Mouse (Mus musculus) neutrophil, adult 5-6 weeks (primary cell): ENCODE data around the gene Fuca1. TPM values are rescaled to one million over a fixed set of nuclear protein-coding genes. Genes with fewer than 3 reads are reported as not detected.
A peak's percentile ranks its signal among the peaks of the same experiment; 100 is the strongest.
"Not testable (repeated sequence)": the region's sequence is repeated elsewhere in the genome, so short reads cannot be mapped to it uniquely, and the experiment has no call there.

ENCODE experiments used
- ATAC-seq: fragments of 151-379, 151-347 bp; 2 replicates; pipeline ENCODE4 v1.8.0; 2017; ENCODE audit warnings: mild to moderate bottlenecking, moderate TSS enrichment; ENCODE audit not compliant: insufficient number of reproducible peaks, poor library complexity, low FRiP score, severe bottlenecking; ENCODE audit errors: extremely low read depth
- total RNA-seq: library from RNA; stranded (forward); fragments of 200-1000 nt; gene quantifications from 2 replicates; pipeline ENCODE4 v1.2.3, GENCODE M21; 2017

Fuca1 gene
- total RNA-seq, 1 experiment from 2014 or later = 366 TPM

GRCm38 (mm10) chr4:135913433-135913832, 7.1 kb upstream of the Fuca1 start:
- ATAC-seq = no peak

DNA sequence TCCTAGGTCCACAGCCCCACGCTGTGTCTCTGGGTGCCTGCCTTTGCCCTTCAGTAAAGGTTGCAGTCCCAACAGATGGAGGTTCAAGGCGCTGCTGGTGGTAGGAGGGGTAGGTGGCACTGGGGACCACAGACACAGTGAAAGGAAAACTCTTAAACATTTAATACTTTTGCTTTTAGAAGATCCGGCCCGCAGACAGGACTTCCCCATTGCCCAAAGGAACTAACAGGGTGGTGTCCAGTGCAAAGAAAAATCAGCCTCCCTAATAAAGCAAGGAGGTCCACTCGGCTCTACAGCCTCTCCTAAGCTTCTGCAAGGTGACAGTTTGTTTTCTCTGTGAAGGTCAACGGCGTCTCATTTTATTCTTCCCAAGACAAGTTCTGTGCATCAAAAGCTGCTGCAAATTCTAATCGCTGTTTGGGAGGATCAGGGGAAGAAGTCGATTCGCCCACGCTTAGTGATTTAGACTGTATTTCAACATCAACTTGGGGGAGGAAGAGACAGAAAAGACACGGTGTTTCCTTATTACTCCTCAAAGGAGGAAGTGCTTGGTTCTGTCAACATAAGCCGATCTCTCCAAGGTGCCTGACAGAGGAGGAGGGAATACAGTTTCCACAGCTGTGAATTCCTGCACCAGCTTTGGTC, 1.8 kb upstream of the Fuca1 start:
- peak; percentile 27; the same call in 1 of the 2 replicates for ATAC-seq

GRCm38 (mm10) chr4:135919280-135919639, 1.3 kb upstream of the Fuca1 start:
- ATAC-seq = no peak

DNA sequence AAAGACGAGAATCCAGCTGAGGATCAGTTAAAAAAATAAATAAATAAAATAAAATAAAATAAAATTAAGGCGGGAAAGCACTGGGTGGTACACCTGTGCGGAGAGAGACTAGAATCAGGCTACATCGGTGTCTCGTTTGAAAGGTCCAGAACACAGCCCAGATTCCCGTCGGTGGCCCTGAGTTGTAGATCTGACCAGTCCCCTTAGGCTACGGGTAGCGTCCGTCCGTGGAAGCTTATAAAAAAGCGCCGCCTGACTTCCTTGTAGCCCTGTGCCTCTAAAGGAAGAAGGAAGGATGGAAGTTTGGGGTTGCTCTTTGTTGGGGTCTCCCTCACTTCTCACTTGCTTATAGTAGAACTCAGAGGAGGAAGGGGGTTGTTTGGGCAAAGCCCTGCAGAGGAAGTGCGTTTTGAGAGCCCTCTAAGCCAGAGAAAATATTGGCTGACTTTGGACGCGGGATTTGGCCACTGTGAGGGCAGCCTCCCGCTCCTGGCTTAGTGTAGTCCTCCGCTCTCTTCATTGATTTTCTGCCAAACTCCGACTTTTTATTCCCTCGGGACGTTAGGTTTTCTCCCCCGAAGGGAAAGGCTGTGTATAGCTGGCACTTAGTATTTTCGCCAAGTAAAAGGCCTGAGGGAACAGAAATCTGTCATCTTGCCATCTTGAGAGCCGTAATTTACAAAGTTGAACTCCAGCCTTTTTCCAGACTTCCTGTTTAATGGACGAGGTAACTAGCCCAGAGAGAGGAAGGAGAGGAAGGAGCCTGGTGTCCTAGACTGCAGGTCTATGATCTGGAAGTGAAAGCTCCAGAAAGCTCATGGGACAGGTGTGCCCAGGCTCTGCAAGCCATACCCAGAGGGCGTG, 954 bp downstream of the Fuca1 start:
- ATAC-seq = no peak

DNA sequence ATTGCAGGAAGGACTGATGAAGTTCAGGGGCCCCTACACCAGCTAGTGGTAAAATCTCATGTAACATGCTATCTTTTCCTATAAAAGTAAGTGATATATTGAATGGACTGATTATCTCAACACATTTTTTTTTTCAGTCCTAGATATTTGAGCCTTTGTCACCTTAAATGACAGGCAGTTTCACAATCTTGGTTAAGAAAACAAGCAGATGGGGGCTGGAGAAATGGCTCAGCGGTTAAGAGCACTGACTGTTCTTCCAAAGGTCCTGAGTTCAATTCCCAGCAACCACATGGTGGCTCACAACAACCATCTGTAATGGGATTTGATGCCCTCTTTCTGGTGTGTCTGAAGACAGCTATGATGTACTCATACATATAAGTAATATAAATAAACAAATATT, 1.7 kb downstream of the Fuca1 start:
- ATAC-seq = no peak

DNA sequence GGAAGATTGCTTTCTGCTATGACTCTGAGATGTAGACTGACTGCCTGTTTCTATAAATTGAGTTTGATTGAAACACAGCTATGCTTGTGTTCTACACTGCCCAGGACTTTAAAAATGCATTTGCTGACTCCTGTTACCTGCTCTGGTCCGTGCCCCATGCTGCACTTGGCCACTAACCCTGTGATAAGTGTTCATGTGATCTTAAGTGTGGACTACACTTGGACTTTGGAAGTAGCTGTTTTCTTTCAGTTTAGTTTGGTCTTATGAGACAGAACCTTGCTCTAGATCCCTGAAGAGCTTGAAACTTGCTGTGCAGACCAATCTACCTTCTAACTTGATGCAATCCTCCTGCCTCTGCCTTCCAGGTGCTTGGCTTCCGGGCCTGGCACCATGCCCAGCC, 3.9 kb downstream of the Fuca1 start:
- no peak for ATAC-seq

- no peak for ATAC-seq
These were observed 4.8 kb downstream of the Fuca1 start for GRCm38 (mm10) chr4:135925341-135925740.

GRCm38 (mm10) chr4:135926195-135926808, 5.8 kb downstream of the Fuca1 start:
- no peak for ATAC-seq

DNA sequence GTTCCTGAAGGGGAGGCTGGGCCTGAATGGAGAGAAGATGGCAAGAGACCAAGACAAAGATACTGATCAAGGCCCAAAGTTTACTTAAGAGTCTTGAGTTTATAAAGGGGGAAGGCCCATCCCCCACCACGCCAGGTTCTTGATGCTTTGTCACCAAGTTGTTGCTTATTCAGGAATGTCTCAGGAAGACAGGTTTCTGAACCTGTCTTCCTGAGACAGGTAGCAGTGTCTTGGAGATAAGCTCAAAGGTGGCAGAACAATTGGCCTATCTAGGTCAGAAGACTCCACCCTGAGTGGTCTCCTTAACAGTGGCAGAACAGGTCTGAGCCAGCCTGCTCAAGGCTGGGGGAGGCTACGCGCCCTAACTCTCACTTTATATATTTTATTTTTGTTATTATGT, 6.3 kb downstream of the Fuca1 start:
- no peak for ATAC-seq

DNA sequence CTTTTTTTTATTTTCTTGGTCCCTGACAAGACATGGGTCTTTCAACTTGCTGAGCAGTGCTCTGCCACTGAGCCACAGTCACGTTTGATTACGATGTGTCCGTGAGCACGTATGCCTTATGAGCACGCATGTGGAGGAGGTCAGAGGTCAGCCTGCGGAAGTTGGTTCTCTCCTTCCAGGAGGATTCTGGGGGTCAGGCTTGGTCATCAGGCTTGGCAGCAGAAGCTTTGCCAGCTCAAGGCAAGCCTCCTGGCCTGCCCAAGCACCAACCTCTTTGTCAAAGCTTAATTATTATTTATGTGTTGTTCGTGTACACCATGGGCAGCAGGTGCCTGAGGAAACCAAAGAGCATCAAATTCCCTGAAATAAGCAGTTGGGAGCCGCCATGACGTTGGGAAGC, 7.8 kb downstream of the Fuca1 start:
- ATAC-seq = no peak

DNA sequence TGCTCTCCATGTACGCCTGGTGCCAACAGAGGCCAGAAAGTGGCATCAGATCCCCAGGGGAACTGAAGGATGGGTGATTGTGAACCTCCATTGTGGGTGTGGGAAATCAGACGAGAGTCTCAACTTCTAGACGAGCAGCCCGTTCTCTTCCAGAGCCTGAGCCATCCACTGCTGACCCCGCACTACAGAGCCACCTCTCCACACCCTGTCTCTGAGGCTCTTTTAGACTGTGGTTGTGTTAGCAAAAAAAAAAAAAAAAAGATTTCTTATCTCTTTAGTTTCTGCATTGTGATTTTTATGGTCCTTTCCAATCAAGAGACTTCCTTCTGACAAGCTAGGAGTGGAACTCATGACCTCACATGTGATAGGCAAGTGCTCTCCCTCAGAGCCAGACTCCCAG, 8.9 kb downstream of the Fuca1 start:
- ATAC-seq = no peak

DNA sequence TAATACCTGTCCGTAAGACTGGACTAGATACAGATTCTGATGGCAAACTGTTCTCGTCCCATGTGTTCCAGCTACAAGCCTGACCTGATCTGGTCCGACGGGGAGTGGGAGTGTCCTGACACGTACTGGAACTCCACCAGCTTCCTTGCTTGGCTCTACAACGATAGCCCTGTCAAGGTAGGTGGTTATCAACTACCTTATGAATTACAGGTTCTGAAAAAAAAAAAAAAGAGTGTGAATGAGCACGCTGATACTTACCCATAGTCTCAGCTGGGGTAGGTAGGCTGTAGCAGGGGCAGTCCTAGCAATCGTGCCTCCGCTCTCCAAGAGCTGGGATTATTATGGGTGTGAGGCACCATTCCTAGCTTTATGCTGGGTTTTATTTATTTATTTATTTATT, 9.3 kb downstream of the Fuca1 start:
- no peak for ATAC-seq

- no peak for ATAC-seq
These were observed 9.7 kb downstream of the Fuca1 start for GRCm38 (mm10) chr4:135930239-135930638.

GRCm38 (mm10) chr4:135931832-135932231, 11.3 kb downstream of the Fuca1 start:
- peak; percentile 80; the same call in 1 of the 2 replicates for ATAC-seq

- no peak for ATAC-seq
These were observed 14.4 kb downstream of the Fuca1 start for GRCm38 (mm10) chr4:135934708-135935500.

DNA sequence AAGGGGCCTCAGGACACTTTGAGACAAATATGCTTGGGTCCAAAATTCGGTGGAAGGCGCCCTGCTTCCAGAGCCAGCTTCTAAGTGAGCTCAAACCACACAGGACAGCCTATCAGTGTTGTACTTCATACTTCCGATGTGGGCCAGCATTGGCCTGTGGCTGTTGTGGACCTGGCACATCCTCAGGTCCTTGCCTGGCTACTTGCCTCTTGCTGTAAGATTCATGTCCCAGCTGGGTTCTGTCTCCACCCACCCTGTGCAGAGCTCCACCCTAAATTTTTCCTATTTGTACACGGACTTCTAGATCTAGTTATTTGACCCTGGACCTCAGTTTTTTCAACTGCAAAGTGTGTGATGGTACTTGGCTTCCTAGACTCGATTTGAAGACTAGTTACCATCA, 15.0 kb downstream of the Fuca1 start:
- ATAC-seq = no peak

DNA sequence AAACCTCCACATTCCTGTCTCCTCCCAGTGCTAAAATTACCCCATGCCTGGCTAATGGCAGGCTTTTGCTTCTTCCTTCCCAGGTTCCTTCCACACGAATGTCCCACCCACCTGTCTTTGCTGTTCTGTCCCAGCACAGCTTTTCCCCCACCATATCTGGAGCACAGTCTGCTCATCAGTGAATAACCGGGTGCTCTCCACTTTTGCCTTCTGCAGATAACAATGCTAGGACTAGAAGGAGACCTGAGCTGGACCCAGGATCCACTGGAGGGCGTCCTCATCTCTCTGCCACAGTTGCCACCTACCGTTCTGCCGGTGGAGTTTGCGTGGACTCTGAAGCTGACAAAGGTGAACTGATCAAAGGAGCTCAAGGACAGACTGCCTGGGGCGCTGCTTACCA, 18.3 kb downstream of the Fuca1 start:
- ATAC-seq = no peak

GRCm38 (mm10) chr4:135941026-135941425, 20.5 kb downstream of the Fuca1 start:
- not testable (repeated sequence) for ATAC-seq

GRCm38 (mm10) chr4:135942193-135942592, 21.7 kb downstream of the Fuca1 start:
- ATAC-seq = no peak
